18 mouse cellular contexts compared by ENCODE assay signal in the genomic region with DNA sequence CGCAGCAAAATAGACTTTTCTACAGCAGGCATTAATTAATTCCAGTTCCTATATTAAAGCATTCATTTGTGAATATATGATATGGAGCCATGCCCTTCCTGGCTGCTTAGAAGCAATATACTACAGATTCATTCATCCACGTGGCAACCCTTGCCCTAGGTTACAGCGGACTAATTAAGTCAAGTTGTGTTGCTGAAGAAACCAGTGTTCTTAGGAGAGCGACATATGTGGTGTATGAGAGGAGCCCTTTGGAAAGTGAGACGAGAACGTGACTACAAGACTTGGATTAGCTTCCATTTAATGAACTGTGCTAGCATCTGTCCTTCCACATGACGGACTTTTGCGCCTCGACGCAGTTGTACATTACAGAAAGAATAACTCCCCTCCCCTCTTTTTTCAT.
DNase-seq lines count a peak whose midpoint lies in the region; ATAC-seq lines count a peak whose summit lies in the region.
"Had no signal": no experiment of that assay in that cellular context is flagged by ENCODE, and none has a peak within 500 bp of the region (broad histone marks: within the 10 kb centered on the region; RNA-seq: fewer than 3 reads in every experiment).

No protein-coding gene starts in this region.

- H3K36me3 ChIP-seq in embryonic facial prominence, embryonic 14.5 days (ENCODE audit: control insufficient read depth, insufficient read depth, low read length), result no peaks in the 10 kb centered on the region
- H3K36me3 ChIP-seq in embryonic facial prominence, embryonic 10.5 days (replicated peaks), result no peaks in the 10 kb centered on the region
- no peaks in the 10 kb centered on the region for H3K36me3 ChIP-seq in hindbrain, embryonic 14.5 days (replicated peaks; ENCODE audit: control insufficient read depth, insufficient read depth)
- H3K36me3 ChIP-seq in hindbrain, embryonic 12.5 days, result no peaks in the 10 kb centered on the region
- no peaks in the 10 kb centered on the region for H3K36me3 ChIP-seq in midbrain, embryonic 14.5 days (ENCODE audit: control insufficient read depth, insufficient read depth, low read length)
- H3K36me3 ChIP-seq in midbrain, embryonic 10.5 days, result no peaks in the 10 kb centered on the region
- no peaks in the 10 kb centered on the region for H3K36me3 ChIP-seq in midbrain, embryonic 16.5 days (ENCODE audit: control insufficient read depth, insufficient read depth, low read length)
- H3K36me3 ChIP-seq: heart, embryonic 15.5 days; intestine, embryonic 15.5 days; midbrain, embryonic 12.5 days had no signal

- H3K27ac ChIP-seq in embryonic facial prominence, embryonic 14.5 days (replicated peaks; ENCODE audit: low read depth, low read length), result no peak overlapping the region
- no peak overlapping the region for H3K27ac ChIP-seq in embryonic facial prominence, embryonic 10.5 days (replicated peaks)
- no peak overlapping the region for H3K27ac ChIP-seq in hindbrain, embryonic 14.5 days
- no peak overlapping the region for H3K27ac ChIP-seq in hindbrain, embryonic 12.5 days
- no peak overlapping the region for H3K27ac ChIP-seq in midbrain, embryonic 14.5 days (replicated peaks; ENCODE audit: low read depth, low read length)
- no peak overlapping the region for H3K27ac ChIP-seq in midbrain, embryonic 10.5 days (replicated peaks)
- H3K27ac ChIP-seq in midbrain, embryonic 16.5 days (ENCODE audit: low read length), result no peak overlapping the region
- H3K27ac ChIP-seq: heart, embryonic 15.5 days; intestine, embryonic 15.5 days; midbrain, embryonic 12.5 days had no signal

- no peaks in the 10 kb centered on the region for H3K9me3 ChIP-seq in embryonic facial prominence, embryonic 14.5 days (ENCODE audit: control insufficient read depth, low read length)
- no peaks in the 10 kb centered on the region for H3K9me3 ChIP-seq in embryonic facial prominence, embryonic 10.5 days
- no peaks in the 10 kb centered on the region for H3K9me3 ChIP-seq in hindbrain, embryonic 14.5 days (ENCODE audit: control insufficient read depth, low read length)
- no peaks in the 10 kb centered on the region for H3K9me3 ChIP-seq in hindbrain, embryonic 12.5 days (replicated peaks)
- no peaks in the 10 kb centered on the region for H3K9me3 ChIP-seq in midbrain, embryonic 14.5 days (ENCODE audit: control insufficient read depth, low read length)
- H3K9me3 ChIP-seq in midbrain, embryonic 10.5 days (replicated peaks), result no peaks in the 10 kb centered on the region
- no peaks in the 10 kb centered on the region for H3K9me3 ChIP-seq in midbrain, embryonic 16.5 days (replicated peaks; ENCODE audit: control insufficient read depth, low read length, poor library complexity, severe bottlenecking)
- H3K9me3 ChIP-seq: heart, embryonic 15.5 days; intestine, embryonic 15.5 days; midbrain, embryonic 12.5 days had no signal

- H3K27me3 ChIP-seq in embryonic facial prominence, embryonic 14.5 days (replicated peaks; ENCODE audit: control insufficient read depth, insufficient read depth, low read length), result no peaks in the 10 kb centered on the region
- H3K27me3 ChIP-seq in embryonic facial prominence, embryonic 10.5 days (replicated peaks; ENCODE audit: low read depth, poor library complexity, severe bottlenecking), result no peaks in the 10 kb centered on the region
- H3K27me3 ChIP-seq in hindbrain, embryonic 14.5 days (ENCODE audit: control insufficient read depth, insufficient read depth, low read length), result no peaks in the 10 kb centered on the region
- no peaks in the 10 kb centered on the region for H3K27me3 ChIP-seq in hindbrain, embryonic 12.5 days
- H3K27me3 ChIP-seq in midbrain, embryonic 14.5 days (ENCODE audit: control insufficient read depth, insufficient read depth, low read length), result no peaks in the 10 kb centered on the region
- H3K27me3 ChIP-seq in midbrain, embryonic 10.5 days (ENCODE audit: low read depth, poor library complexity, severe bottlenecking), result no peaks in the 10 kb centered on the region
- no peaks in the 10 kb centered on the region for H3K27me3 ChIP-seq in midbrain, embryonic 16.5 days (ENCODE audit: control insufficient read depth, insufficient read depth, low read depth, low read length)
- H3K27me3 ChIP-seq: heart, embryonic 15.5 days; intestine, embryonic 15.5 days; midbrain, embryonic 12.5 days had no signal

- H3K4me2 ChIP-seq in embryonic facial prominence, embryonic 14.5 days (ENCODE audit: low read depth, low read length), result no peak overlapping the region
- H3K4me2 ChIP-seq in hindbrain, embryonic 14.5 days (replicated peaks), result no peak overlapping the region
- no peak overlapping the region for H3K4me2 ChIP-seq in hindbrain, embryonic 12.5 days (replicated peaks)
- H3K4me2 ChIP-seq in midbrain, embryonic 14.5 days (ENCODE audit: low read length), result no peak overlapping the region
- H3K4me2 ChIP-seq in midbrain, embryonic 16.5 days (ENCODE audit: low read length), result no peak overlapping the region
- H3K4me2 ChIP-seq: heart, embryonic 15.5 days; intestine, embryonic 15.5 days; midbrain, embryonic 12.5 days had no signal

- H3K4me3 ChIP-seq in embryonic facial prominence, embryonic 14.5 days (ENCODE audit: low read depth, low read length), result no peak overlapping the region
- no peak overlapping the region for H3K4me3 ChIP-seq in embryonic facial prominence, embryonic 10.5 days
- no peak overlapping the region for H3K4me3 ChIP-seq in hindbrain, embryonic 14.5 days (replicated peaks; ENCODE audit: low read length)
- H3K4me3 ChIP-seq in hindbrain, embryonic 12.5 days, result no peak overlapping the region
- no peak overlapping the region for H3K4me3 ChIP-seq in midbrain, embryonic 14.5 days (replicated peaks; ENCODE audit: low read depth, low read length)
- no peak overlapping the region for H3K4me3 ChIP-seq in midbrain, embryonic 10.5 days
- H3K4me3 ChIP-seq in midbrain, embryonic 16.5 days (ENCODE audit: low read depth, low read length), result no peak overlapping the region
- H3K4me3 ChIP-seq: heart, embryonic 15.5 days; intestine, embryonic 15.5 days; midbrain, embryonic 12.5 days had no signal

- 69% methylated on average over 10 of the region's 10 CpGs for WGBS in embryonic facial prominence, embryonic 14.5 days
- WGBS in embryonic facial prominence, embryonic 10.5 days, result 82% methylated on average over 10 of the region's 10 CpGs
- WGBS in hindbrain, embryonic 14.5 days, result 74% methylated on average over 10 of the region's 10 CpGs
- 87% methylated on average over 10 of the region's 10 CpGs for WGBS in hindbrain, embryonic 12.5 days
- WGBS in midbrain, embryonic 14.5 days, result 82% methylated on average over 10 of the region's 10 CpGs
- 90% methylated on average over 10 of the region's 10 CpGs for WGBS in midbrain, embryonic 10.5 days
- WGBS in midbrain, embryonic 16.5 days, result 76% methylated on average over 10 of the region's 10 CpGs

- peaks cover 5% of the 10 kb centered on the region; the same call in 1 of the 2 replicates for H3K4me1 ChIP-seq in embryonic facial prominence, embryonic 14.5 days (ENCODE audit: control insufficient read depth, insufficient read depth, low read length)
- H3K4me1 ChIP-seq in embryonic facial prominence, embryonic 10.5 days, result peaks cover 23% of the 10 kb centered on the region; the same call in 1 of the 2 replicates
- no peaks in the 10 kb centered on the region; the same call in 1 of the 2 replicates for H3K4me1 ChIP-seq in hindbrain, embryonic 14.5 days (replicated peaks; ENCODE audit: control insufficient read depth, insufficient read depth, low read length)
- peaks cover 7% of the 10 kb centered on the region for H3K4me1 ChIP-seq in hindbrain, embryonic 12.5 days
- no peaks in the 10 kb centered on the region for H3K4me1 ChIP-seq in midbrain, embryonic 14.5 days (ENCODE audit: control insufficient read depth, insufficient read depth, low read length)
- peaks cover 21% of the 10 kb centered on the region for H3K4me1 ChIP-seq in midbrain, embryonic 10.5 days
- H3K4me1 ChIP-seq in midbrain, embryonic 16.5 days (ENCODE audit: control insufficient read depth, insufficient read depth, low read length), result no peaks in the 10 kb centered on the region

- DNase-seq in embryonic facial prominence, embryonic 14.5 days (ENCODE audit: low spot score), result peak; percentile 32
- no peak for DNase-seq in embryonic facial prominence, embryonic 10.5 days (ENCODE audit: low spot score)
- no peak for DNase-seq in hindbrain, embryonic 14.5 days (ENCODE audit: low spot score)
- DNase-seq in midbrain, embryonic 14.5 days, result peak; percentile 28
- DNase-seq in midbrain, embryonic 10.5 days (ENCODE audit: low spot score), result no peak
- DNase-seq in adrenal gland, adult 18-20 months (ENCODE audit: low spot score in 2 of 2), result no peak
- DNase-seq: cerebellum, adult 11-12 months; cerebellum, postnatal 10 days; gastrocnemius, postnatal 36 days; heart, postnatal 4 days; kidney, postnatal 4 days; thymus, adult 18-20 months; thymus, postnatal 36 days had no signal

- 0 out of 2 replicates have a peak, but pooled peaks have one; percentile 15 for ATAC-seq in embryonic facial prominence, embryonic 14.5 days (ENCODE audit: low read depth)
- ATAC-seq in hindbrain, embryonic 14.5 days (ENCODE audit: low FRiP score), result peak; percentile 56
- ATAC-seq in hindbrain, embryonic 12.5 days (ENCODE audit: low FRiP score), result no peak
- no peak; the same call in 1 of the 2 replicates for ATAC-seq in midbrain, embryonic 14.5 days (ENCODE audit: low FRiP score, low TSS enrichment)
- peak; percentile 39; the same call in 1 of the 2 replicates for ATAC-seq in midbrain, embryonic 16.5 days
- ATAC-seq: intestine, embryonic 15.5 days had no signal

- H3K9ac ChIP-seq in embryonic facial prominence, embryonic 14.5 days (ENCODE audit: low read depth, low read length), result no peak overlapping the region
- H3K9ac ChIP-seq in hindbrain, embryonic 14.5 days, result no peak overlapping the region
- H3K9ac ChIP-seq in hindbrain, embryonic 12.5 days, result no peak overlapping the region
- no peak overlapping the region for H3K9ac ChIP-seq in midbrain, embryonic 14.5 days (replicated peaks; ENCODE audit: low read length)
- H3K9ac ChIP-seq in midbrain, embryonic 16.5 days (ENCODE audit: low read depth, low read length), result no peak overlapping the region
- H3K9ac ChIP-seq: heart, embryonic 15.5 days; intestine, embryonic 15.5 days; midbrain, embryonic 12.5 days had no signal

Comparison
In these comparisons a context has a peak if more than half of its experiments do, and no peak if none do; other contexts are left out.
1. ATAC-seq: peak in embryonic facial prominence, embryonic 14.5 days (single experiment), hindbrain, embryonic 14.5 days (single experiment) and midbrain, embryonic 16.5 days (single experiment); none in hindbrain, embryonic 12.5 days (single experiment) and midbrain, embryonic 14.5 days (single experiment).
2. DNase-seq: peak in embryonic facial prominence, embryonic 14.5 days (single experiment) and midbrain, embryonic 14.5 days (single experiment); none in embryonic facial prominence, embryonic 10.5 days (single experiment), hindbrain, embryonic 14.5 days (single experiment), midbrain, embryonic 10.5 days (single experiment) and adrenal gland, adult 18-20 months (0 of 2).